Mouse (Mus musculus) small intestine, adult 2 months (tissue): ENCODE measurements around the gene Il10rb.

Experiments
- CTCF ChIP-seq: fragments of 200-500 bp; IDR thresholded peaks from 2 replicates; pipeline ENCODE4 v1.5.1; 2012; ENCODE audit warnings: low read depth, mild to moderate bottlenecking, control low read depth, inconsistent platforms, low read length, moderate library complexity, mixed read lengths; ENCODE audit not compliant: insufficient replicate concordance, insufficient read length; ENCODE audit errors: extremely low read depth
- POLR2A ChIP-seq: fragments of 200-500 bp; IDR thresholded peaks from 2 replicates; pipeline ENCODE4 v1.6.1; 2012; ENCODE audit warnings: low read depth, mild to moderate bottlenecking, control low read depth, inconsistent platforms, low read length, moderate library complexity

DNA sequence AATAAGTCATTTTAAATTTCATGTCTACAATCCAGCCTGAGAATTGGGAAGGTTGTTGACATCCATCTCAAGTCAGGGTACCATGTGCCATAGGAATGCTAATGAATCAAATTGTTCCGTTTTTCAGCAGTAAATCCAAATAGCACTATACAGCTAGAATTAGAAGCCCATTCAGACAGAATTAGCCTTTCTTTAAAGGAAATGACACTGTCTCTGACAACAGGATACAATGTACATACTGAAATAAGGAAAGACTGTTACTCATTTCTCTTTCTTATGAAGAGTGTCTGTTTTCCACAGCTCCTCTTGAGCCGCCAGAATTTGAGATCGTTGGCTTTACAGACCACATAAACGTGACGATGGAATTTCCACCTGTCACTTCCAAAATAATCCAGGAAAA lies 14.5 kb upstream of the Il10rb start, which contains the start of gene Gm21970:
- no peak for TF ChIP-seq POLR2A
- TF ChIP-seq CTCF, result no peak
